Mouse (Mus musculus) myocyte (in vitro differentiated cells): ENCODE measurements around the gene Parp6. TPM values are rescaled to one million over a fixed set of nuclear protein-coding genes. Genes with fewer than 3 reads are reported as not detected.

ENCODE experiments used
- H3K27me3 ChIP-seq: one replicate; pipeline ENCODE4 v1.6.1; 2011; ENCODE audit not compliant: control insufficient read depth, insufficient read depth, insufficient read length
- H3K36me3 ChIP-seq: one replicate; pipeline ENCODE4 v1.6.1; 2011; ENCODE audit not compliant: control insufficient read depth, insufficient read depth
- H3K4me2 ChIP-seq: one replicate; pipeline ENCODE4 v1.6.1; 2011; ENCODE audit warnings: low read depth, control low read depth
- H3K4me3 ChIP-seq: one replicate; pipeline ENCODE4 v1.5.1; 2011; ENCODE audit warnings: mild to moderate bottlenecking, control low read depth, moderate library complexity
- H3K79me2 ChIP-seq: one replicate; pipeline ENCODE4 v1.6.1; 2011; ENCODE audit not compliant: control insufficient read depth, insufficient read depth
- H3ac ChIP-seq: one replicate; pipeline ENCODE4 v1.6.1; 2011; ENCODE audit not compliant: control insufficient read depth, insufficient read length
- CEBPB ChIP-seq: IDR thresholded peaks from 2 replicates; pipeline ENCODE4 v1.6.1; 2011; ENCODE audit warnings: mild to moderate bottlenecking, moderate library complexity; ENCODE audit not compliant: poor library complexity, insufficient read depth, severe bottlenecking
- E2F4 ChIP-seq: IDR thresholded peaks from one replicate; pipeline ENCODE4 v1.6.1; 2011; ENCODE audit warnings: mild to moderate bottlenecking, control low read depth, moderate library complexity; ENCODE audit not compliant: insufficient read depth
- MAX ChIP-seq: IDR thresholded peaks from one replicate; pipeline ENCODE4 v1.6.1; 2011; ENCODE audit warnings: low read depth, mild to moderate bottlenecking, control low read depth
- MYOD1 ChIP-seq, 3 experiments: IDR thresholded peaks; one replicate each; pipeline ENCODE4 v1.6.1; 2011; ENCODE audit warnings: control low read depth in 2 of 3, low read depth in 2 of 3, mild to moderate bottlenecking in 2 of 3, moderate library complexity in 1 of 3; ENCODE audit not compliant: insufficient read length in 2 of 3, control insufficient read depth in 1 of 3
- MYOG ChIP-seq, 3 experiments: IDR thresholded peaks; one replicate each; pipeline ENCODE4 v1.6.1; 2011; ENCODE audit warnings: control low read depth in 2 of 3, low read depth in 2 of 3, mild to moderate bottlenecking in 2 of 3; ENCODE audit not compliant: insufficient read length in 2 of 3, control insufficient read depth in 1 of 3, insufficient read depth in 1 of 3
- POLR2A ChIP-seq: IDR thresholded peaks from one replicate; pipeline ENCODE4 v1.6.1; 2011; ENCODE audit warnings: low read depth, mild to moderate bottlenecking, control low read depth, moderate library complexity; ENCODE audit not compliant: insufficient read length
- POLR2AphosphoS2 ChIP-seq: IDR thresholded peaks from one replicate; pipeline ENCODE4 v1.6.1; 2011; ENCODE audit warnings: low read depth, control low read depth; ENCODE audit not compliant: insufficient read length
- REST ChIP-seq: IDR thresholded peaks from one replicate; pipeline ENCODE4 v1.6.1; 2011; ENCODE audit warnings: mild to moderate bottlenecking, control low read depth, moderate library complexity; ENCODE audit not compliant: insufficient read depth, insufficient read length
- SRF ChIP-seq: IDR thresholded peaks from one replicate; pipeline ENCODE4 v1.6.1; 2011; ENCODE audit warnings: low read depth; ENCODE audit not compliant: control insufficient read depth, insufficient read length
- TCF12 ChIP-seq: IDR thresholded peaks from one replicate; pipeline ENCODE4 v1.6.1; 2011; ENCODE audit warnings: mild to moderate bottlenecking, control low read depth; ENCODE audit not compliant: poor library complexity, insufficient read depth, severe bottlenecking
- TCF3 ChIP-seq: IDR thresholded peaks from one replicate; pipeline ENCODE4 v1.6.1; 2011; ENCODE audit warnings: low read depth, control low read depth; ENCODE audit not compliant: insufficient read length
- USF1 ChIP-seq: IDR thresholded peaks from one replicate; pipeline ENCODE4 v1.6.1; 2011; ENCODE audit warnings: low read depth, mild to moderate bottlenecking, control low read depth, moderate library complexity
- polyA plus RNA-seq: library from polyadenylated mRNA; unstranded; fragments of >200 nt; fragmentation: generic; extraction: Trizol; gene quantifications from one replicate; pipeline ENCODE4 v1.2.1, GENCODE M21; 2012; ENCODE audit warnings: missing spikeins

The Parp6 gene
- polyA plus RNA-seq, 1 experiment = 11.4 TPM

DNA sequence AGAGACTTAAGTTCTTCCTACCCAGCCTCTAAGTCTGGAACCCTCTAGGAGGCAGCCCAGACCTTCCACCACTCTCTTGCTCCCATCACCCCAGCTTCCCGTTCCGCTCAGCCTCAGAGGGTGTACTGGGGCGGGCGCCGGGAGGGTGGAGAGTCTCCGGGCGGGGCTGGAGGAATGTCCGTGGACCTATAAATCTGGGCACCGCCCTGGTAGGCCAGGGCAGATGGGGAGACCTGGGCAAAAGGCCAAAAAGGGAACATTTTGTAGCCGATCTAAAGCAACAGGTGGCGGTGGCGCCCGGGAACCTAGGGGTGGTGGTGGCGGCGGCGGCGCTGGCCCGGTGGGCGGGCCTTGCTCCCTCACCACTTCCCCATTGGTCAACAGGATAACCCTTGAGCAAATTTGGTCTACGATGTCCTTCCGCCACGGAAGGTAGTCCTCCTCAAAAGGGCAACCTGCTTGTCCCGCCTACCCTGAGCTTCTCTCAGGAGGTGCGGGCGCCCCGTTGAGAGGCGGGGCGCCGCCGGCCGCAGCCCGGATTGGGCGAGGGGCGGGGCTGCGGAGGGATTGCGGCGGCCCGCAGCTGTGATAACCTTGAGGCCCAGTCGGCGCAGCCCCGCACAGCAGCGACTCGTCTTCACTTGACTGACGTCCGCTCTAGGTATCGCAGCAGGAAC, 39.0 kb downstream of the Parp6 start, which contains the start of gene Pkm:
TSS of gene Pkm (plus strand) at position 411 of the 677 bp plus-strand sequence.
- H3K4me2 ChIP-seq = peak within 1 kb of the TSS; percentile 82
- H3K27me3 ChIP-seq = no peaks in the 10 kb centered on the region
- peaks cover 15% of the 10 kb centered on the region for H3K36me3 ChIP-seq
- peak in 2 of 3 experiments; percentile 63 to 70 for TF ChIP-seq MYOG (IDR thresholded peaks at IDR 0.05; ENCODE audit: control insufficient read depth in 1 of 3, insufficient read depth in 1 of 3, insufficient read length in 2 of 3, low read depth in 2 of 3)
- TF ChIP-seq TCF12 = peak; percentile 29
- TF ChIP-seq POLR2AphosphoS2 = peak; percentile 97
- no peak for TF ChIP-seq MAX
- no peak for TF ChIP-seq USF1
- peak; percentile 98 for TF ChIP-seq POLR2A
- no peak for TF ChIP-seq CEBPB
- TF ChIP-seq REST = peak; percentile 60
- TF ChIP-seq E2F4 = no peak
- TF ChIP-seq TCF3 = no peak
- peak in 2 of 3 experiments; percentile 76 to 91 for TF ChIP-seq MYOD1 (IDR thresholded peaks at IDR 0.05; ENCODE audit: control insufficient read depth in 1 of 3, insufficient read length in 2 of 3, low read depth in 2 of 3)
- TF ChIP-seq SRF = peak; percentile 92
- peak within 1 kb of the TSS; percentile 95 for H3K4me3 ChIP-seq
- H3K79me2 ChIP-seq = peaks cover 68% of the 10 kb centered on the region
- H3ac ChIP-seq = peak within 1 kb of the TSS; percentile 84

DNA sequence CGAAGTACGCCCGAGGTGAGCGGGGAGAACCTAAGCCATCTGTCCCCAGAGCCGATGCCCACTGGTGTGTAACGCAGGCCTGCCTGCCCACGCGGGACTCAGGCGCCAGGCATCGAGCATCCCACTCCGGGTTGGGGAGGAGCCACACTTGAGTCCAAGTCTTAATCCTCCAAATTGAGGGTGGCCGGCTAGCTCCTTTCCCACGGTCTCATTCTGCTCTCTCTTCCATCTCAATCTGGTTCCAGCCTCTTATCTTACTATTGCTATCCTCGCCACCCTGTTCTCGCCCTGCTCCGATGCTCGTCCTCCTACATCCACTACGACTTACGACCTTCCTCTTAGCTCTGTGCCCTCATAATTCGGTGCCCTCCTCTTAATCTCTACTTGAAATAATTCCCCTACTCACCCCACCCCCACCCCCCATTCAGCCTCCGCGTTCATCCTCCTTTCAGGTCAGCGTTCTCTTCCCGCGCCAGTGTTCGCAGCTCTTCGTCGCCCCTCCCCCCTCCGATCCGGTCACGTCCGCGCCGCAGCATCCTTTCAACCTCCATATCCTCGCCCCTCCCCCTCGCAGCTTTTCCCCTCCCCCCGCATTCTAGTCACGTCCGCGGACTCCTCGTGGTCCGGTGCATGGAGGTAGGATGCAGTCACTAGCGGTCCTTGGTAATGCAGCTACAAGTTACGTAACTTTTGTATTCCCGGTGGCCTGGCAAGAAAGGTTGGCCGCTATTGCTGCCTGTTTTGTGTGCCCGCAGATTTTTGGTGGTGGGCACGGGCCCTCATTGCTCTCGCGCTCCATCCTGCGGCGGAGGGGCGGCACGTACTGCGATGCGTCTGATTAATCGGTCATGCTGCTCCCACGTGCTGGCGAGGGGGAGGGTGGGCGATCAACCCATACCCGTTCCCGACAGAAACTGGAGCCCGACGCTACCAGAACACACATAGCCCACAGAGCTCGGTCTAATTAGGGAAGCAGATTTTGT, 39.8 kb downstream of the Parp6 start:
- peaks cover 13% of the 10 kb centered on the region for H3K36me3 ChIP-seq
- H3ac ChIP-seq = peak overlapping the region; percentile 84
- H3K27me3 ChIP-seq = no peaks in the 10 kb centered on the region
- peak overlapping the region; percentile 95 for H3K4me3 ChIP-seq
- peak overlapping the region; percentile 91 for H3K4me2 ChIP-seq
- H3K79me2 ChIP-seq = peaks cover 76% of the 10 kb centered on the region
- TF ChIP-seq POLR2A (peak; percentile 47), CEBPB (no peak), USF1 (peak; percentile 11)

DNA sequence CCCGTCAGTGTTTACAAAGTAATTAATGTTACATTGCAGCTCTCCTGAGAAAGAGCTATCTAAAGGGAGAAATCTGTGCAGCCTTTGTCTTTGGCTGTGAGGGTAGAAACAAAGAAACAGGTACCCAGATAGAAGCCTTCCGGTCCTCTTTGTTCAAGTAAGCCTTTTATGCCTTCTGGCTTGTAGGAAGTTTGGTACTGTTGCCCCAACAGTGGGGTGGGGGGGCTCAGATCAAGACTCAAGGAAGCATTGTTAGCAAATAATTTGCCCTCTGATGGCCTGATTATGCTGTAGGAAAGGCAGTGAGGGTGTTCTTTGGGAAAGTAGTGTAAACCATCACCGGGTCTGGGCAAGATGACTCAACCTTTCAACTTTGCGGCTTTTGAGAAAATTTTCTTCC, 41.1 kb downstream of the Parp6 start:
- Histone ChIP-seq H3K36me3 (peaks cover 15% of the 10 kb centered on the region), H3K4me3 (peak overlapping the region; percentile 95), H3K79me2 (peaks cover 88% of the 10 kb centered on the region), H3K4me2 (peak overlapping the region; percentile 91), H3ac (no peak overlapping the region), H3K27me3 (no peaks in the 10 kb centered on the region)
- no peak for TF ChIP-seq CEBPB
- no peak for TF ChIP-seq MYOD1 (IDR thresholded peaks at IDR 0.05; ENCODE audit: control insufficient read depth in 1 of 3, insufficient read length in 2 of 3, low read depth in 2 of 3)
- no peak for TF ChIP-seq POLR2AphosphoS2
- TF ChIP-seq MAX = no peak
- no peak for TF ChIP-seq POLR2A
- TF ChIP-seq TCF3 = no peak
- no peak for TF ChIP-seq TCF12
- TF ChIP-seq MYOG (IDR thresholded peaks at IDR 0.05; ENCODE audit: control insufficient read depth in 1 of 3, insufficient read depth in 1 of 3, insufficient read length in 2 of 3, low read depth in 2 of 3) = no peak
- no peak for TF ChIP-seq REST

DNA sequence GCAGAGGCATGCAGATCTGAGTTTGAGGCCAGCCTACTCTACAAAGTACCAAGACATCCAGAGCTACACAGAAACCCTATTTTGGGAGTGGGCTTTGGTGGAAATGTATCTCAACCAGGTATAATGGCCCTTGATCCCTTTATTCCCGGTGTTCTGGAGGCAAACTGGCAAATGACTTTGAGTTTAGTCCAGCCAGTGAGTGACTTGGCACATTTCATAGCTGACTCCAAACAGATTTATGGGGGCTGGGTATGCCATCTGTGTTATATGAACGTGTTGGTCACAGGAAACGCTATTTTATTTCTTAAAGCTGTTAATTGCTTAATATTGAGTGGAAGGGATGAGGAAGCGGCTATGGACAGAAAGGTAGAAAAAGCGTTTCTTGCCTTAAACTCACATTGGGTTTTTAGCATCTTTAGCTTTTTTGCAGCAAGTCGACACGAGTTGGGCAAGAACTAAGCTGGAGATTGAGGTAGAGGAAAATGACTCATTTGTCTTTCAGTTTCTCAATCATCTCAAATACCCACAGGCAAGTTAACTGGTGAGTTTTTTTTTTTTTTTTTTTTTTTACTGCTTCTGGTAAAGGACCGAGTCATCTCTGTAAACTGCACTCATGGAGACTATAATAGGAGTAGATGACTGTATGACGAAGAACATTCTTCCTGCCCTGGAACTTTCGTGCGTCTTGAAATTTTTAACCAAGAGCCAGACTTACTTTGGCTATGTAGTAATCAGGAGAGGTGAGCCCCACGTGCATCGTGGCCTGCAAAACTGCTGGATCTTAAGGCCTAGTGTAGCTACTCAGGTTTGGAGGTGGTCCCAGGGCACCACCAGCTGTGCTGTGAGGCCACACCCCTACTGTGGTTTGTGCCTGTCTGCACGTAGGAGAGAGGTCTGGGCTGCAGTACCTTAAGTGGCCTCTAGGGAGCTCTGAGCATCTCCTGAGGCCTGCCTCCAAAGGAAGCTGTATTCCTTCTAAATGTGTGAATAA, 42.2 kb downstream of the Parp6 start:
- Histone ChIP-seq H3K4me3 (peak overlapping the region; percentile 95), H3ac (no peak overlapping the region), H3K79me2 (peaks cover 96% of the 10 kb centered on the region), H3K4me2 (peak overlapping the region; percentile 91), H3K36me3 (peaks cover 25% of the 10 kb centered on the region), H3K27me3 (no peaks in the 10 kb centered on the region)
- TF ChIP-seq USF1 = no peak
- TF ChIP-seq MYOD1 (IDR thresholded peaks at IDR 0.05; ENCODE audit: control insufficient read depth in 1 of 3, insufficient read length in 2 of 3, low read depth in 2 of 3) = peak in 2 of 3 experiments; percentile 75 to 91
- no peak for TF ChIP-seq REST
- TF ChIP-seq POLR2A = peak; percentile 61
- TF ChIP-seq POLR2AphosphoS2 = peak; percentile 88
- TF ChIP-seq CEBPB = peak; percentile 59
- TF ChIP-seq SRF = peak; percentile 46
- TF ChIP-seq MYOG (IDR thresholded peaks at IDR 0.05; ENCODE audit: control insufficient read depth in 1 of 3, insufficient read depth in 1 of 3, insufficient read length in 2 of 3, low read depth in 2 of 3) = peak; percentile 68 to 92 (median 77)
- no peak for TF ChIP-seq MAX
- no peak for TF ChIP-seq E2F4
- peak; percentile 27 for TF ChIP-seq TCF12
- peak; percentile 32 for TF ChIP-seq TCF3
